ENCODE assay signal across 8 mouse cellular contexts in the genomic region with DNA sequence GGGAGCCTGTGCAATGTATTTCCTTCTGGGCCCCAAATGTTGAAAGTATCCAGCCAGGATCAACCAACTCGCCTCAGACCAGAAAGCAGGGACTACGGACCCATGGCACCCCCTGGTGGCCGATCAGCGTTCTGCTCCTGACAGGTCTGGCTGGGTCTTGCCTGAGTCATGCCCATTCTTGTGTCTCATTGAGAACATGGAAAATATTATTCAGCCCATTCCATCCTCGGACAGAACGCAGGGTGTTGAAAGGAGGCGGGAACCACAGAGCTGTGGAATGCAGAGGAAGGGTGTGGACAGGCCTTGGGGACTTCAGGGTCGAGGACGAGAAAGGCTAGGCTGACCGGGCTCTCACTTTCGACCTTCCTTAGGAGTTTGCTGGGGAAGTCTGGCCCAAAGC. TPM values are rescaled to one million over a fixed set of nuclear protein-coding genes. Genes with fewer than 3 reads are reported as not detected.
DNase-seq lines count a peak whose midpoint lies in the region; ATAC-seq and TF ChIP-seq lines count a peak whose summit lies in the region.

No protein-coding gene starts in this region.

- H3K4me1 ChIP-seq in forebrain, embryonic 11.5 days (replicated peaks; ENCODE audit: control insufficient read depth, insufficient read depth, low read length), result no peaks in the 10 kb centered on the region
- H3K4me1 ChIP-seq in heart, embryonic 16.5 days (ENCODE audit: control insufficient read depth, insufficient read depth, low read length), result peaks cover 10% of the 10 kb centered on the region
- no peaks in the 10 kb centered on the region; a peak in 1 of 4 replicates for H3K4me1 ChIP-seq in liver, embryonic 14.5 days (replicated peaks; ENCODE audit: control insufficient read depth in 2 of 2, insufficient read depth in 2 of 2, low read length in 1 of 2)
- H3K4me1 ChIP-seq in neural tube, embryonic 11.5 days (ENCODE audit: control insufficient read depth, insufficient read depth, low read length), result no peaks in the 10 kb centered on the region
- no peaks in the 10 kb centered on the region for H3K4me1 ChIP-seq in stomach, postnatal 0 days (replicated peaks; ENCODE audit: control insufficient read depth, insufficient read depth)

- H3K27me3 ChIP-seq in forebrain, embryonic 11.5 days (ENCODE audit: control insufficient read depth, insufficient read depth, low read length), result no peaks in the 10 kb centered on the region
- H3K27me3 ChIP-seq in heart, embryonic 16.5 days (ENCODE audit: control insufficient read depth, insufficient read depth, low read length), result no peaks in the 10 kb centered on the region
- H3K27me3 ChIP-seq in liver, embryonic 14.5 days (ENCODE audit: control insufficient read depth, insufficient read depth, low read length), result no peaks in the 10 kb centered on the region
- no peaks in the 10 kb centered on the region for H3K27me3 ChIP-seq in neural tube, embryonic 11.5 days (ENCODE audit: control insufficient read depth, insufficient read depth, low read length)
- no peaks in the 10 kb centered on the region for H3K27me3 ChIP-seq in stomach, postnatal 0 days (ENCODE audit: control insufficient read depth, insufficient read depth, low read length)

- H3K9ac ChIP-seq in forebrain, embryonic 11.5 days (ENCODE audit: low read length), result no peak overlapping the region
- peak overlapping the region; percentile 28; the same call in 1 of the 2 replicates for H3K9ac ChIP-seq in heart, embryonic 16.5 days (ENCODE audit: low read length)
- no peak overlapping the region for H3K9ac ChIP-seq in liver, embryonic 14.5 days (replicated peaks)
- H3K9ac ChIP-seq in neural tube, embryonic 11.5 days (ENCODE audit: low read length), result no peak overlapping the region
- no peak overlapping the region for H3K9ac ChIP-seq in stomach, postnatal 0 days (ENCODE audit: low read length)

- peak; percentile 70 for ATAC-seq in CD4-positive, CD25-positive, alpha-beta regulatory T cell, adult 4 months
- no peak; the same call in 1 of the 2 replicates for ATAC-seq in forebrain, embryonic 11.5 days (replicated peaks; ENCODE audit: low FRiP score)
- ATAC-seq in heart, embryonic 16.5 days (replicated peaks; ENCODE audit: extremely low read depth, insufficient read depth, low FRiP score), result peak; percentile 95
- ATAC-seq in liver, embryonic 14.5 days (ENCODE audit: insufficient read depth), result peak; percentile 65; the same call in 1 of the 2 replicates
- ATAC-seq in neural tube, embryonic 11.5 days (ENCODE audit: insufficient read depth, low FRiP score, low TSS enrichment), result no peak
- peak; percentile 86 for ATAC-seq in stomach, postnatal 0 days (ENCODE audit: low FRiP score, low TSS enrichment)

- no peaks in the 10 kb centered on the region for H3K36me3 ChIP-seq in forebrain, embryonic 11.5 days (ENCODE audit: control insufficient read depth, insufficient read depth, low read length)
- H3K36me3 ChIP-seq in heart, embryonic 16.5 days (ENCODE audit: control insufficient read depth, insufficient read depth), result no peaks in the 10 kb centered on the region
- no peaks in the 10 kb centered on the region for H3K36me3 ChIP-seq in liver, embryonic 14.5 days (replicated peaks; ENCODE audit: control insufficient read depth, insufficient read depth, low read depth)
- H3K36me3 ChIP-seq in neural tube, embryonic 11.5 days (ENCODE audit: control insufficient read depth, insufficient read depth, low read length), result no peaks in the 10 kb centered on the region
- H3K36me3 ChIP-seq in stomach, postnatal 0 days (ENCODE audit: control insufficient read depth, insufficient read depth, low read length), result no peaks in the 10 kb centered on the region

- H3K9me3 ChIP-seq in forebrain, embryonic 11.5 days (ENCODE audit: control insufficient read depth, low read length), result no peaks in the 10 kb centered on the region
- H3K9me3 ChIP-seq in heart, embryonic 16.5 days (replicated peaks; ENCODE audit: control insufficient read depth, low read length), result no peaks in the 10 kb centered on the region
- no peaks in the 10 kb centered on the region for H3K9me3 ChIP-seq in liver, embryonic 14.5 days (ENCODE audit: control insufficient read depth, low read length)
- no peaks in the 10 kb centered on the region for H3K9me3 ChIP-seq in neural tube, embryonic 11.5 days (ENCODE audit: control insufficient read depth, low read length)
- no peaks in the 10 kb centered on the region for H3K9me3 ChIP-seq in stomach, postnatal 0 days (ENCODE audit: control insufficient read depth, low read length)

- 28% methylated on average over 11 of the region's 11 CpGs for WGBS in forebrain, embryonic 11.5 days
- 7% methylated on average over 11 of the region's 11 CpGs for WGBS in heart, embryonic 16.5 days
- 25% methylated on average over 11 of the region's 11 CpGs for WGBS in liver, embryonic 14.5 days (ENCODE audit: insufficient replicate concordance)
- 28% methylated on average over 11 of the region's 11 CpGs for WGBS in neural tube, embryonic 11.5 days
- 7% methylated on average over 11 of the region's 11 CpGs for WGBS in stomach, postnatal 0 days

- no peak overlapping the region for H3K4me2 ChIP-seq in forebrain, embryonic 11.5 days (ENCODE audit: low read depth, low read length, severe bottlenecking)
- peak overlapping the region; percentile 50 for H3K4me2 ChIP-seq in heart, embryonic 16.5 days (ENCODE audit: low read depth, low read length)
- no peak overlapping the region for H3K4me2 ChIP-seq in liver, embryonic 14.5 days (ENCODE audit: low read depth)
- H3K4me2 ChIP-seq in neural tube, embryonic 11.5 days (ENCODE audit: low read depth), result no peak overlapping the region
- no peak overlapping the region for H3K4me2 ChIP-seq in stomach, postnatal 0 days (replicated peaks; ENCODE audit: low read depth)

- no peak overlapping the region for H3K27ac ChIP-seq in forebrain, embryonic 11.5 days (ENCODE audit: low read depth, low read length)
- H3K27ac ChIP-seq in heart, embryonic 16.5 days (ENCODE audit: low read length), result peak overlapping the region; percentile 86
- no peak overlapping the region for H3K27ac ChIP-seq in liver, embryonic 14.5 days
- no peak overlapping the region for H3K27ac ChIP-seq in neural tube, embryonic 11.5 days (ENCODE audit: low read depth, low read length)
- peak overlapping the region; percentile 59 for H3K27ac ChIP-seq in stomach, postnatal 0 days (replicated peaks)

- peak; percentile 99 for TF ChIP-seq CTCF in liver, embryonic 14.5 days (IDR thresholded peaks at IDR 0.05; ENCODE audit: low read depth)
- peak; percentile 99 for TF ChIP-seq CTCF in stomach, postnatal 0 days (IDR thresholded peaks at IDR 0.05; ENCODE audit: low read depth)

- DNase-seq in c-Kit-positive CD71-negative TER-119-negative erythroid progenitor cells, embryonic 14.5 days (ENCODE audit: low read depth), result peak; percentile 81
- peak; percentile 95 for DNase-seq in forebrain, embryonic 11.5 days (ENCODE audit: low spot score)
- DNase-seq in kidney, postnatal 25 days, result peak; percentile 92 to 94
- peak; percentile 48 to 56 (median 53) for DNase-seq in liver, embryonic 14.5 days (ENCODE audit: low read depth in 3 of 3, low spot score in 3 of 3)
- peak; percentile 90 for DNase-seq in neural tube, embryonic 11.5 days (ENCODE audit: low spot score)
- peak; percentile 94 for DNase-seq in stomach, postnatal 0 days (ENCODE audit: low spot score)

- H3K4me3 ChIP-seq in forebrain, embryonic 11.5 days (ENCODE audit: low read depth, low read length), result no peak overlapping the region
- H3K4me3 ChIP-seq in heart, embryonic 16.5 days (ENCODE audit: low read length), result no peak overlapping the region
- no peak overlapping the region for H3K4me3 ChIP-seq in liver, embryonic 14.5 days (ENCODE audit: insufficient read depth in 1 of 2, low read depth in 2 of 2, low read length in 2 of 2)
- no peak overlapping the region for H3K4me3 ChIP-seq in neural tube, embryonic 11.5 days (ENCODE audit: low read depth, low read length)
- no peak overlapping the region for H3K4me3 ChIP-seq in stomach, postnatal 0 days (ENCODE audit: low read depth, low read length)

- no peak for TF ChIP-seq EP300 in liver, embryonic 14.5 days (IDR thresholded peaks at IDR 0.05; ENCODE audit: low read depth)
- TF ChIP-seq EP300 in stomach, postnatal 0 days (optimal IDR thresholded peaks at IDR 0.05), result no peak

RNA-seq across cellular contexts. Expression of a gene that starts 15.5 kb away (rescaled TPM):
- 10 to 100 TPM; 66.6 to 75.4 TPM for polyA plus RNA-seq in CD4-positive, CD25-positive, alpha-beta regulatory T cell, adult 4 months (2017; shearing (Covaris generic))
- polyA plus RNA-seq in forebrain, embryonic 11.5 days (2014; fragmentation: Nextera tagmentation; extraction: Ambion mirVana), result 54.3 and 61.5 TPM in 2 replicates
- polyA plus RNA-seq in heart, embryonic 16.5 days (2015; fragmentation: Nextera tagmentation; extraction: Ambion mirVana), result 36.0 and 40.2 TPM in 2 replicates
- polyA plus RNA-seq in liver, embryonic 14.5 days (2012; rRNA removed), result 13.5 and 17.7 TPM in 2 replicates
- polyA plus RNA-seq in liver, embryonic 14.5 days (2014; fragmentation: Nextera tagmentation; extraction: Ambion mirVana), result 16.3 and 18.5 TPM in 2 replicates
- polyA plus RNA-seq in neural tube, embryonic 11.5 days (2014; fragmentation: Nextera tagmentation; extraction: Ambion mirVana), result 52.9 and 54.5 TPM in 2 replicates
- 24.3 and 29.7 TPM in 2 replicates for polyA plus RNA-seq in stomach, postnatal 0 days (2015; fragmentation: Nextera tagmentation; extraction: Ambion mirVana)

Comparison
In these comparisons a context has a peak if more than half of its experiments do, and no peak if none do; other contexts are left out.
1. ATAC-seq: peak in CD4-positive, CD25-positive, alpha-beta regulatory T cell, adult 4 months (single experiment), heart, embryonic 16.5 days (single experiment), liver, embryonic 14.5 days (single experiment) and stomach, postnatal 0 days (single experiment); none in forebrain, embryonic 11.5 days (single experiment) and neural tube, embryonic 11.5 days (single experiment).
2. H3K27ac ChIP-seq: peak in heart, embryonic 16.5 days (single experiment) and stomach, postnatal 0 days (single experiment); none in forebrain, embryonic 11.5 days (single experiment), liver, embryonic 14.5 days (single experiment) and neural tube, embryonic 11.5 days (single experiment).
3. Peak in every context shown above with its lines, with median percentiles within 50 percentile points of each other: DNase-seq.